Mouse (Mus musculus) ES-E14 (cell line): ENCODE results near the gene Nupr1l. TPM values are rescaled to one million over a fixed set of nuclear protein-coding genes. Genes with fewer than 3 reads are reported as not detected.

Source experiments
- DNase-seq: peaks from one replicate; pipeline ENCODE4 v3.0.0-alpha.2; 2013; ENCODE audit warnings: low read depth, low spot score
- H3K27ac ChIP-seq: 2 replicates; pipeline ENCODE4 v1.5.1; 2012; ENCODE audit warnings: low read depth, mild to moderate bottlenecking, low read length, moderate library complexity, mixed read lengths; ENCODE audit not compliant: poor library complexity, insufficient read depth, severe bottlenecking
- H3K36me3 ChIP-seq: 2 replicates; pipeline ENCODE4 v1.6.1; 2012; ENCODE audit warnings: mild to moderate bottlenecking, low read length, moderate library complexity, mixed read lengths; ENCODE audit not compliant: control insufficient read depth, poor library complexity, insufficient read depth, severe bottlenecking
- H3K4me1 ChIP-seq, 2 experiments: fragments of 150-350 bp in 1 of 2; sonication (generic) in 1 of 2; 2 replicates each; pipeline ENCODE4 v1.6.1; 2012; ENCODE audit warnings: low read length in 2 of 2, mild to moderate bottlenecking in 1 of 2, mixed read lengths in 1 of 2; ENCODE audit not compliant: control insufficient read depth in 2 of 2, insufficient read depth in 2 of 2, poor library complexity in 1 of 2
- H3K4me3 ChIP-seq, 2 experiments: fragments of 150-350 bp in 1 of 2; sonication (generic) in 1 of 2; 2 replicates each; pipeline ENCODE4 v1.5.1; 2012; ENCODE audit warnings: low read length in 2 of 2, low read depth in 1 of 2, mild to moderate bottlenecking in 1 of 2, mixed read lengths in 1 of 2; ENCODE audit not compliant: insufficient read depth in 1 of 2, poor library complexity in 1 of 2, severe bottlenecking in 1 of 2
- H3K9ac ChIP-seq: 2 replicates; pipeline ENCODE4 v1.6.1; 2012; ENCODE audit warnings: low read depth, mild to moderate bottlenecking, low read length, mixed read lengths; ENCODE audit not compliant: poor library complexity, insufficient read depth, severe bottlenecking
- H3K9me3 ChIP-seq: fragments of 150-350 bp; sonication (generic); 2 replicates; pipeline ENCODE4 v1.6.1; 2012; ENCODE audit warnings: low read depth, mild to moderate bottlenecking, low read length; ENCODE audit not compliant: control insufficient read depth, insufficient read depth
- CHD2 ChIP-seq: IDR thresholded peaks from 2 replicates; pipeline ENCODE4 v1.6.1; 2014; ENCODE audit warnings: mild to moderate bottlenecking, low read depth, low read length, inconsistent platforms
- HCFC1 ChIP-seq: IDR thresholded peaks from 2 replicates; pipeline ENCODE4 v1.6.1; 2012; ENCODE audit warnings: low read length, inconsistent platforms, borderline replicate concordance; ENCODE audit not compliant: insufficient read depth
- MAFK ChIP-seq: IDR thresholded peaks from 2 replicates; pipeline ENCODE4 v1.6.1; 2014; ENCODE audit warnings: mild to moderate bottlenecking, low read depth, low read length, inconsistent platforms; ENCODE audit not compliant: insufficient read depth
- ZC3H11A ChIP-seq: IDR thresholded peaks from 2 replicates; pipeline ENCODE4 v1.6.1; 2012; ENCODE audit warnings: low read depth, mild to moderate bottlenecking, inconsistent platforms, low read length, borderline replicate concordance
- ZNF384 ChIP-seq: IDR thresholded peaks from 2 replicates; pipeline ENCODE4 v1.6.1; 2012; ENCODE audit warnings: low read depth, low read length, inconsistent platforms
- in situ Hi-C, 2 experiments: fragments of 600-800 bp; cut with MboI; formaldehyde crosslinking; loops; one replicate each; pipeline ENCODE4 v1.15.1; 2025; ENCODE audit warnings: low sequenced_read_pairs in 2 of 2, inconsistent platforms in 1 of 2; ENCODE audit not compliant: unreplicated experiment in 2 of 2
- total RNA-seq: library from RNA; depleted of rRNA; stranded (reverse); fragments of 300-350 nt; gene quantifications from 2 replicates; pipeline ENCODE4 v1.2.3, GENCODE M21; 2012

Nupr1l gene
- total RNA-seq, 1 experiment = 2.9 TPM

- in situ Hi-C loops = no loop called here
Measured at GRCm38 (mm10) chr5:129924820-129925452, 16.6 kb downstream of the Nupr1l start.

GRCm38 (mm10) chr5:129925933-129926332 is 17.6 kb downstream of the Nupr1l start:
- Histone ChIP-seq H3K4me3 (no peak overlapping the region), H3K9ac (no peak overlapping the region), H3K4me1 (peaks cover 0 to 9% of the 10 kb centered on the region in 2 experiments; a peak in 3 of 4 replicates), H3K9me3 (no peaks in the 10 kb centered on the region), H3K27ac (no peak overlapping the region), H3K36me3 (no peaks in the 10 kb centered on the region)
- in situ Hi-C loops = no loop called here
- no peak for DNase-seq
- TF ChIP-seq ZNF384 (no peak), MAFK (no peak), CHD2 (no peak), ZC3H11A (no peak), HCFC1 (no peak)

More at GRCm38 (mm10) chr5:129924820-129925452, 16.6 kb downstream of the Nupr1l start:
- no peak overlapping the region for H3K4me3 ChIP-seq
- H3K36me3 ChIP-seq = no peaks in the 10 kb centered on the region
- TF ChIP-seq HCFC1 = no peak
- TF ChIP-seq MAFK = no peak
- no peak for TF ChIP-seq ZNF384
- no peak for TF ChIP-seq CHD2
- TF ChIP-seq ZC3H11A = no peak
- DNase-seq = no peak
- H3K9me3 ChIP-seq = no peaks in the 10 kb centered on the region
- H3K9ac ChIP-seq = no peak overlapping the region
- H3K4me1 ChIP-seq = peaks cover 0 to 3% of the 10 kb centered on the region in 2 experiments; a peak in 3 of 4 replicates
- H3K27ac ChIP-seq = no peak overlapping the region

- in situ Hi-C loops = no loop called here
- DNase-seq = no peak
- Histone ChIP-seq H3K9ac (no peak overlapping the region), H3K36me3 (no peaks in the 10 kb centered on the region), H3K4me3 (no peak overlapping the region), H3K9me3 (no peaks in the 10 kb centered on the region), H3K27ac (no peak overlapping the region), H3K4me1 (peaks cover 0 to 9% of the 10 kb centered on the region in 2 experiments; a peak in 2 of 4 replicates)
- TF ChIP-seq HCFC1 = no peak
- no peak for TF ChIP-seq ZC3H11A
- TF ChIP-seq CHD2 = no peak
- no peak for TF ChIP-seq MAFK
- TF ChIP-seq ZNF384 = no peak
Measured at GRCm38 (mm10) chr5:129929924-129930855, 21.9 kb downstream of the Nupr1l start.

GRCm38 (mm10) chr5:129936941-129937340 is 28.6 kb downstream of the Nupr1l start:
- no peak for TF ChIP-seq ZNF384
- TF ChIP-seq ZC3H11A = no peak
- no peak for TF ChIP-seq HCFC1
- no peak for TF ChIP-seq CHD2
- no peak for TF ChIP-seq MAFK
- DNase-seq = no peak
- H3K4me3 ChIP-seq = no peak overlapping the region
- H3K27ac ChIP-seq = no peak overlapping the region
- H3K9me3 ChIP-seq = no peaks in the 10 kb centered on the region
- in situ Hi-C loops = no loop called here
- H3K4me1 ChIP-seq = peaks cover 2% of the 10 kb centered on the region in 2 experiments; a peak in 2 of 4 replicates
- no peaks in the 10 kb centered on the region for H3K36me3 ChIP-seq
- no peak overlapping the region for H3K9ac ChIP-seq
